Mouse (Mus musculus) heart, embryonic 13.5 days (tissue): ENCODE measurements at regions not wholly inside any gene's neighbourhood (a gene's known extent, or its start where the extent isn't known, plus 50 kb on each side); places are given as distances from the start of the nearest gene placed in this dataset.

ENCODE experiments used
- ATAC-seq: fragments of 200-750 bp; cut with Nextera tagmentation; 2 replicates; pipeline ENCODE4 v1.8.0; 2017; ENCODE audit warnings: moderate TSS enrichment; ENCODE audit not compliant: insufficient number of reproducible peaks, low FRiP score, low TSS enrichment; ENCODE audit errors: extremely low read depth
- H3K27ac ChIP-seq: fragments of 300-500 bp; sonication (generic); replicated peaks from 2 replicates; pipeline ENCODE4 v1.5.1; 2015; ENCODE audit warnings: moderate library complexity, mild to moderate bottlenecking, inconsistent platforms
- H3K27me3 ChIP-seq: fragments of 300-500 bp; sonication (generic); replicated peaks from 2 replicates; pipeline ENCODE4 v1.6.1; 2015; ENCODE audit warnings: mild to moderate bottlenecking, inconsistent platforms
- H3K36me3 ChIP-seq: fragments of 300-500 bp; sonication (generic); 2 replicates; pipeline ENCODE4 v1.6.1; 2015; ENCODE audit warnings: mild to moderate bottlenecking, inconsistent platforms
- H3K4me1 ChIP-seq: fragments of 300-500 bp; sonication (generic); 2 replicates; pipeline ENCODE4 v1.6.1; 2015; ENCODE audit warnings: inconsistent platforms
- H3K4me2 ChIP-seq: fragments of 300-500 bp; sonication (generic); 2 replicates; pipeline ENCODE4 v1.6.1; 2015; ENCODE audit warnings: inconsistent platforms, mild to moderate bottlenecking, moderate library complexity
- H3K4me3 ChIP-seq: fragments of 300-500 bp; sonication (generic); 2 replicates; pipeline ENCODE4 v1.5.1; 2015; ENCODE audit warnings: moderate library complexity, mild to moderate bottlenecking, inconsistent platforms
- H3K9ac ChIP-seq: fragments of 300-500 bp; sonication (generic); 2 replicates; pipeline ENCODE4 v1.6.1; 2015; ENCODE audit warnings: inconsistent platforms, mild to moderate bottlenecking, moderate library complexity
- H3K9me3 ChIP-seq: fragments of 300-500 bp; sonication (generic); 2 replicates; pipeline ENCODE4 v1.6.1; 2016; ENCODE audit warnings: inconsistent platforms
- WGBS: fragments of 180-500 bp; shearing (Covaris S2); methylation state at CpG from one replicate; pipeline ENCODE4 v1.1.7; 2015; ENCODE audit warnings: mixed read lengths; 5-methylcytosine and 5-hydroxymethylcytosine counted together

GRCm38 (mm10) chr8:92246301-92246700 is 111.1 kb upstream of the Irx5 start:
- no peaks in the 10 kb centered on the region; the same call in 1 of the 2 replicates for H3K27me3 ChIP-seq
- H3K27ac ChIP-seq: no peak overlapping the region
- H3K4me1 ChIP-seq: no peaks in the 10 kb centered on the region
- WGBS: 58% methylated on average over 4 of the region's 4 CpGs
- no peak overlapping the region for H3K4me2 ChIP-seq
- no peaks in the 10 kb centered on the region for H3K36me3 ChIP-seq
- no peak overlapping the region for H3K4me3 ChIP-seq
- ATAC-seq: no peak
- H3K9ac ChIP-seq: no peak overlapping the region
- no peaks in the 10 kb centered on the region for H3K9me3 ChIP-seq

- H3K27me3 ChIP-seq: 0 out of 2 replicates have a peak, but pooled peaks cover 5% of the 10 kb centered on the region
Measured at GRCm38 (mm10) chr8:92240686-92241275, 116.6 kb upstream of the Irx5 start.

GRCm38 (mm10) chr8:92231326-92232225 is 125.8 kb upstream of the Irx5 start:
- 68% methylated on average over 23 of the region's 23 CpGs for WGBS
- H3K4me2 ChIP-seq: no peak overlapping the region
- no peaks in the 10 kb centered on the region for H3K4me1 ChIP-seq
- H3K36me3 ChIP-seq: no peaks in the 10 kb centered on the region
- peaks cover 3% of the 10 kb centered on the region; the same call in 1 of the 2 replicates for H3K27me3 ChIP-seq
- H3K27ac ChIP-seq: no peak overlapping the region
- no peak for ATAC-seq
- H3K4me3 ChIP-seq: no peak overlapping the region
- no peaks in the 10 kb centered on the region for H3K9me3 ChIP-seq
- H3K9ac ChIP-seq: no peak overlapping the region

More at GRCm38 (mm10) chr8:92240686-92241275, 116.6 kb upstream of the Irx5 start:
- ATAC-seq: no peak
- no peaks in the 10 kb centered on the region for H3K9me3 ChIP-seq
- no peak overlapping the region for H3K4me3 ChIP-seq
- no peaks in the 10 kb centered on the region for H3K36me3 ChIP-seq
- WGBS: 69% methylated on average over 13 of the region's 13 CpGs
- H3K9ac ChIP-seq: no peak overlapping the region
- no peak overlapping the region for H3K4me2 ChIP-seq
- H3K27ac ChIP-seq: no peak overlapping the region
- no peaks in the 10 kb centered on the region for H3K4me1 ChIP-seq

- no peak overlapping the region for H3K4me3 ChIP-seq
- H3K4me1 ChIP-seq: no peaks in the 10 kb centered on the region
- no peaks in the 10 kb centered on the region for H3K9me3 ChIP-seq
- H3K27ac ChIP-seq: no peak overlapping the region
- ATAC-seq: no peak
- no peak overlapping the region for H3K9ac ChIP-seq
- WGBS: 89% methylated on average over 2 of the region's 2 CpGs
- peaks cover 3% of the 10 kb centered on the region; the same call in 1 of the 2 replicates for H3K27me3 ChIP-seq
- H3K36me3 ChIP-seq: no peaks in the 10 kb centered on the region
- no peak overlapping the region for H3K4me2 ChIP-seq
Measured at GRCm38 (mm10) chr8:92229526-92229925, 127.9 kb upstream of the Irx5 start.

GRCm38 (mm10) chr8:92224929-92225328 is 132.5 kb upstream of the Irx5 start:
- no peaks in the 10 kb centered on the region for H3K27me3 ChIP-seq
- ATAC-seq: no peak
- no peak overlapping the region for H3K27ac ChIP-seq
- 85% methylated on average over 3 of the region's 3 CpGs for WGBS
- H3K4me2 ChIP-seq: no peak overlapping the region
- no peak overlapping the region for H3K4me3 ChIP-seq
- no peaks in the 10 kb centered on the region for H3K9me3 ChIP-seq
- no peaks in the 10 kb centered on the region for H3K4me1 ChIP-seq
- H3K9ac ChIP-seq: no peak overlapping the region
- no peaks in the 10 kb centered on the region for H3K36me3 ChIP-seq

- Histone ChIP-seq H3K27ac (no peak overlapping the region), H3K9ac (no peak overlapping the region), H3K27me3 (0 out of 2 replicates have a peak, but pooled peaks cover 3% of the 10 kb centered on the region), H3K4me2 (no peak overlapping the region), H3K4me3 (no peak overlapping the region), H3K9me3 (no peaks in the 10 kb centered on the region), H3K36me3 (no peaks in the 10 kb centered on the region), H3K4me1 (no peaks in the 10 kb centered on the region)
- ATAC-seq: no peak
- 43% methylated on average over 3 of the region's 3 CpGs for WGBS
Measured at GRCm38 (mm10) chr8:92222992-92223391, 134.4 kb upstream of the Irx5 start.

GRCm38 (mm10) chr8:92219181-92219890 is 138.1 kb upstream of the Irx5 start:
- Histone ChIP-seq H3K9me3 (no peaks in the 10 kb centered on the region), H3K27me3 (peaks cover 21% of the 10 kb centered on the region), H3K4me1 (no peaks in the 10 kb centered on the region), H3K4me3 (no peak overlapping the region), H3K4me2 (no peak overlapping the region), H3K36me3 (no peaks in the 10 kb centered on the region), H3K9ac (no peak overlapping the region), H3K27ac (no peak overlapping the region)
- 76% methylated on average over 9 of the region's 9 CpGs for WGBS
- ATAC-seq: no peak

GRCm38 (mm10) chr8:92217521-92217920 is 139.9 kb upstream of the Irx5 start:
- no peak overlapping the region for H3K4me2 ChIP-seq
- peaks cover 28% of the 10 kb centered on the region for H3K27me3 ChIP-seq
- no peak for ATAC-seq
- H3K4me1 ChIP-seq: no peaks in the 10 kb centered on the region
- no peak overlapping the region for H3K27ac ChIP-seq
- H3K4me3 ChIP-seq: no peak overlapping the region
- no peak overlapping the region for H3K9ac ChIP-seq
- no peaks in the 10 kb centered on the region for H3K36me3 ChIP-seq
- WGBS: 79% methylated on average over 2 of the region's 2 CpGs
- H3K9me3 ChIP-seq: no peaks in the 10 kb centered on the region

- WGBS: 3% methylated on average over 4 of the region's 5 CpGs
Measured at GRCm38 (mm10) chr8:92216176-92216575, 141.2 kb upstream of the Irx5 start.

GRCm38 (mm10) chr8:92212786-92213535 is 144.5 kb upstream of the Irx5 start:
- Histone ChIP-seq H3K4me3 (no peak overlapping the region), H3K9me3 (no peaks in the 10 kb centered on the region), H3K36me3 (no peaks in the 10 kb centered on the region), H3K27ac (no peak overlapping the region), H3K27me3 (peaks cover 24% of the 10 kb centered on the region), H3K4me1 (no peaks in the 10 kb centered on the region), H3K4me2 (no peak overlapping the region), H3K9ac (no peak overlapping the region)
- no peak for ATAC-seq
- 75% methylated on average over 14 of the region's 14 CpGs for WGBS

More at GRCm38 (mm10) chr8:92216176-92216575, 141.2 kb upstream of the Irx5 start:
- Histone ChIP-seq H3K4me2 (no peak overlapping the region), H3K9ac (no peak overlapping the region), H3K4me1 (no peaks in the 10 kb centered on the region), H3K27ac (no peak overlapping the region), H3K27me3 (peaks cover 28% of the 10 kb centered on the region), H3K4me3 (no peak overlapping the region), H3K9me3 (no peaks in the 10 kb centered on the region), H3K36me3 (no peaks in the 10 kb centered on the region)
- ATAC-seq: no peak

GRCm38 (mm10) chr8:92209081-92209480 is 148.3 kb upstream of the Irx5 start:
- WGBS: 43% methylated on average over 5 of the region's 5 CpGs
- no peak for ATAC-seq
- H3K9ac ChIP-seq: no peak overlapping the region
- peaks cover 19% of the 10 kb centered on the region for H3K27me3 ChIP-seq
- no peaks in the 10 kb centered on the region for H3K4me1 ChIP-seq
- H3K27ac ChIP-seq: no peak overlapping the region
- H3K4me2 ChIP-seq: no peak overlapping the region
- H3K36me3 ChIP-seq: no peaks in the 10 kb centered on the region
- no peak overlapping the region for H3K4me3 ChIP-seq
- H3K9me3 ChIP-seq: no peaks in the 10 kb centered on the region
